Mouse (Mus musculus): ENCODE data around the gene Gfpt2.

The Gfpt2 gene

GRCm38 (mm10) chr11:49837717-49838407 lies 43.9 kb downstream of the Gfpt2 start:
- no peak for DNase-seq (ENCODE audit: low read depth, low spot score)

GRCm38 (mm10) chr11:49840666-49841065 lies 46.7 kb downstream of the Gfpt2 start:
- no peak for DNase-seq (ENCODE audit: low read depth, low spot score)

- no peak for DNase-seq (ENCODE audit: low read depth, low spot score)
Observed at GRCm38 (mm10) chr11:49841886-49842285, 47.9 kb downstream of the Gfpt2 start.

- DNase-seq (ENCODE audit: low read depth, low spot score): no peak
Observed at GRCm38 (mm10) chr11:49842718-49843117, 48.7 kb downstream of the Gfpt2 start.

GRCm38 (mm10) chr11:49844311-49844710 lies 50.3 kb downstream of the Gfpt2 start:
- DNase-seq (ENCODE audit: low read depth, low spot score): no peak

- no peak for DNase-seq (ENCODE audit: low read depth, low spot score)
Observed at GRCm38 (mm10) chr11:49844969-49845368, 51.0 kb downstream of the Gfpt2 start.

- DNase-seq (ENCODE audit: low read depth, low spot score): no peak
Observed at GRCm38 (mm10) chr11:49845958-49846357, 52.0 kb downstream of the Gfpt2 start.

- peak; percentile 91 for DNase-seq (ENCODE audit: low read depth, low spot score)
Observed at GRCm38 (mm10) chr11:49846401-49847070, 52.6 kb downstream of the Gfpt2 start, which contains the start of gene Mapk9. Gene Mapk9, plus strand, starts transcription at chr11:49846751.

- no peak for DNase-seq (ENCODE audit: low read depth, low spot score)
Observed at GRCm38 (mm10) chr11:49847071-49847810, 53.3 kb downstream of the Gfpt2 start.

- DNase-seq (ENCODE audit: low read depth, low spot score): no peak
Observed at GRCm38 (mm10) chr11:49847811-49848078, 53.8 kb downstream of the Gfpt2 start.

GRCm38 (mm10) chr11:49848080-49848815 lies 54.3 kb downstream of the Gfpt2 start:
- DNase-seq (ENCODE audit: low read depth, low spot score): no peak

GRCm38 (mm10) chr11:49850331-49850730 lies 56.4 kb downstream of the Gfpt2 start:
- no peak for DNase-seq (ENCODE audit: low read depth, low spot score)

- no peak for DNase-seq (ENCODE audit: low read depth, low spot score)
Observed at GRCm38 (mm10) chr11:49855144-49855543, 61.2 kb downstream of the Gfpt2 start.

- DNase-seq (ENCODE audit: low read depth, low spot score): no peak
Observed at GRCm38 (mm10) chr11:49861139-49861538, 67.2 kb downstream of the Gfpt2 start.

- DNase-seq (ENCODE audit: low read depth, low spot score): no peak
Observed at GRCm38 (mm10) chr11:49863926-49864325, 69.9 kb downstream of the Gfpt2 start.

- no peak for DNase-seq (ENCODE audit: low read depth, low spot score)
Observed at GRCm38 (mm10) chr11:49867320-49867719, 73.3 kb downstream of the Gfpt2 start.

GRCm38 (mm10) chr11:49869762-49870161 lies 75.8 kb downstream of the Gfpt2 start:
- no peak for DNase-seq (ENCODE audit: low read depth, low spot score)

GRCm38 (mm10) chr11:49871914-49872313 lies 77.9 kb downstream of the Gfpt2 start:
- DNase-seq (ENCODE audit: low read depth, low spot score): no peak

GRCm38 (mm10) chr11:49872779-49873178 lies 78.8 kb downstream of the Gfpt2 start:
- no peak for DNase-seq (ENCODE audit: low read depth, low spot score)

- no peak for DNase-seq (ENCODE audit: low read depth, low spot score)
Observed at GRCm38 (mm10) chr11:49876948-49877817, 83.2 kb downstream of the Gfpt2 start.
